Mouse (Mus musculus): Measurements from ENCODE around the gene Acox1. TPM values are rescaled to one million over a fixed set of nuclear protein-coding genes. Genes with fewer than 3 reads are reported as not detected.

The Acox1 gene
- total and polyA plus RNA-seq, 2 experiments from 2014 or later: 46.7 to 64.9 TPM

DNA sequence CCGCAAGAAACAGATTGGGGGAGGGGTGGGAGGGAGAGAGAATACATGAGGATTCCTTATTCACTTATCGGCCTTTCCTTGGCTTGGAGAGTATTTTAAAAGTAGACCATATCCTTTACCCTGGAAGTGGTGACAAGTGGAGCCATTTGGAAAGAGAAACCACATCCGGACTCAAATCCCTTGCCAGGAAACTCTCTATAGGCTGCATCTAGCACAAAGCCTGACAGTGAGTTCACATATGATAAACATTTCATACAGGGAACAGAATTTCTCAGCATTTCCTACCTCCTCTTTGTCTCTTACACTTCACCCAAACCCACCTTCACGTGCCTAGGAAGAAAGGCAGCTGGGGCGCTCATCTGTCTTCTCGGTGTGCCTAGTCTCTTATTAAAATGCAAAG is 31.6 kb downstream of the Acox1 start:
- H3K4me1 ChIP-seq (ENCODE audit: control insufficient read depth, insufficient read depth): peaks cover 8% of the 10 kb centered on the region
- TF ChIP-seq CTCF (IDR thresholded peaks at IDR 0.05; ENCODE audit: low read depth): no peak
- TF ChIP-seq EP300 (IDR thresholded peaks at IDR 0.05; ENCODE audit: low read depth): no peak
- H3K4me3 ChIP-seq (ENCODE audit: low read depth, low read length): peak overlapping the region; percentile 67
- peaks cover 24% of the 10 kb centered on the region for H3K36me3 ChIP-seq (replicated peaks; ENCODE audit: control insufficient read depth, insufficient read depth, low read length)
- peak; percentile 68 for DNase-seq (ENCODE audit: low spot score)
- peak overlapping the region; percentile 91 for H3K27ac ChIP-seq (ENCODE audit: low read depth)
- peak overlapping the region; percentile 76 for H3K4me2 ChIP-seq (ENCODE audit: low read depth, low read length)
- H3K9me3 ChIP-seq (replicated peaks; ENCODE audit: control insufficient read depth, low read length): no peaks in the 10 kb centered on the region
- peak overlapping the region; percentile 67 for H3K9ac ChIP-seq (replicated peaks; ENCODE audit: low read depth, low read length)
- no peak for ATAC-seq (ENCODE audit: insufficient read depth, low read depth)
- WGBS: 2% methylated on average over 6 of the region's 6 CpGs
- no peaks in the 10 kb centered on the region for H3K27me3 ChIP-seq (ENCODE audit: control insufficient read depth, insufficient read depth, low read length)

DNA sequence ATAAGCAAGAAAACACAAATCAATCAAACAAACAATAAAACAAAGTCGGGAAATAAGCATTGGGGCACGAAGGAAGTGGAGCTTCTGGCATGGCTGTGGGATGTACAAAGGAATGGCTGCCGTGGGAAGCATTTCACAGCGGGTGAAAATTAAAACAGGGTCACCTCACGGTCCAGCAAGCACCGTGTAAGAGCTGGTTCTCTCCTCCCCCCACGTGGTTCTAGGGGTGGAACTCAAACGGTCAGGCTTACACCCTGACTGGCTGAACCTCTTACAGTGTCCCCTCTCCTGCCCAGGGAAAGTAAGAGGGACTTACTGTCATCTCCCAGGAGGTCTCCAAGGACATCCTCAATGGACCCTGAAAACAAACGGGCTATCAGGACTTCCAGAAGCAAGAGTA is 35.8 kb downstream of the Acox1 start:
- ATAC-seq (ENCODE audit: insufficient read depth, low read depth) (no peak), DNase-seq (ENCODE audit: low spot score) (no peak)
- no peak overlapping the region for H3K4me3 ChIP-seq (ENCODE audit: low read depth, low read length)
- H3K9ac ChIP-seq (replicated peaks; ENCODE audit: low read depth, low read length): no peak overlapping the region
- no peak overlapping the region for H3K27ac ChIP-seq (ENCODE audit: low read depth)
- no peak overlapping the region for H3K4me2 ChIP-seq (ENCODE audit: low read depth, low read length)
- TF ChIP-seq EP300 (IDR thresholded peaks at IDR 0.05; ENCODE audit: low read depth) (no peak), CTCF (IDR thresholded peaks at IDR 0.05; ENCODE audit: low read depth) (no peak)
- no peaks in the 10 kb centered on the region for H3K27me3 ChIP-seq (ENCODE audit: control insufficient read depth, insufficient read depth, low read length)
- H3K9me3 ChIP-seq (replicated peaks; ENCODE audit: control insufficient read depth, low read length): no peaks in the 10 kb centered on the region
- peaks cover 36% of the 10 kb centered on the region for H3K36me3 ChIP-seq (replicated peaks; ENCODE audit: control insufficient read depth, insufficient read depth, low read length)
- 58% methylated on average over 9 of the region's 9 CpGs for WGBS
- H3K4me1 ChIP-seq (ENCODE audit: control insufficient read depth, insufficient read depth): peaks cover 8% of the 10 kb centered on the region

DNA sequence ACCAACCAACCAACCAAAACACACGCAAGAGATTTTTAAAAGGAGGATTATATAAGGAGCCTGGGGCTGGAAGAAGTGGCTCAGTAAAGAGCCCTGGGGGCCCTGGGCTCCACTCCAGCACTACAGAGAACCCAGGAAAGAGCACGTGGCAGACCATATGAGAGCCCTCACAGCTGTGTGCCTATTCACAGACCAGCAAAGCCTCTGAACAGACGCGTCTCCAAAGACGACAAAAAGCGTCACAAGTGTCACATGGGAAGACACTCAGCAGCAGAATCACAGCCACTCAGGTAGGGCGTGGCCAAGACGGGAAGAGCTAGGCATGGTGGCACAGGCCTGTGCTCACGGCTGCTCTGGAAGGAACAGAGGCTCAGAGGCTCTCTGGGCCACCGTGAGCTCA is 36.7 kb downstream of the Acox1 start:
- ATAC-seq (ENCODE audit: insufficient read depth, low read depth): no peak
- 68% methylated on average over 10 of the region's 10 CpGs for WGBS

DNA sequence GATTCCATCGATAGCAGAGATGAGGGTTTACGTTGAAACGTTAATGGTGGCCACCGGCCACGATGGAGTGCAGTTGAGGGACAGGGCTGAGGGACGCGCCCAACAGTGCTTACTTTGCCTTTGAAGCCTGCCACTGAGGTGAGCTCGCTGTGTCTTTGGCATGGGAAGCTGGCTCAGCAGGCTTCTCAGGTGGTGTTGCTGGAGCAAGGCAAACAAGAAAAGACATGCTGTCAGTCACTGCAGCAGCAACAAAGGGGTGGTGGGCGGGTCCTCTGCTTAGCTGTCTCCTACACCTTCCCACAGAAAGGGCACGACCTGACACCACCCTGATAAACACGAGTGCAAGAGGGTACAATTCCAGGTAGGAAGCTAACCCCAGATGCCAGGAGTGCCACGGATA is 37.5 kb downstream of the Acox1 start:
- no peak for TF ChIP-seq EP300 (IDR thresholded peaks at IDR 0.05; ENCODE audit: low read depth)
- no peak for TF ChIP-seq CTCF (IDR thresholded peaks at IDR 0.05; ENCODE audit: low read depth)
- no peaks in the 10 kb centered on the region for H3K9me3 ChIP-seq (replicated peaks; ENCODE audit: control insufficient read depth, low read length)
- H3K4me3 ChIP-seq (ENCODE audit: low read depth, low read length): no peak overlapping the region
- no peaks in the 10 kb centered on the region for H3K27me3 ChIP-seq (ENCODE audit: control insufficient read depth, insufficient read depth, low read length)
- H3K4me1 ChIP-seq (ENCODE audit: control insufficient read depth, insufficient read depth): no peaks in the 10 kb centered on the region; the same call in 1 of the 2 replicates
- peaks cover 39% of the 10 kb centered on the region for H3K36me3 ChIP-seq (replicated peaks; ENCODE audit: control insufficient read depth, insufficient read depth, low read length)
- H3K27ac ChIP-seq (ENCODE audit: low read depth): no peak overlapping the region
- WGBS: 68% methylated on average over 12 of the region's 12 CpGs
- H3K4me2 ChIP-seq (ENCODE audit: low read depth, low read length): no peak overlapping the region
- ATAC-seq (ENCODE audit: insufficient read depth, low read depth) (no peak), DNase-seq (ENCODE audit: low spot score) (no peak)
- H3K9ac ChIP-seq (replicated peaks; ENCODE audit: low read depth, low read length): no peak overlapping the region

More for the DNA sequence above, 36.7 kb downstream of the Acox1 start:
- H3K36me3 ChIP-seq (replicated peaks; ENCODE audit: control insufficient read depth, insufficient read depth, low read length): peaks cover 39% of the 10 kb centered on the region
- no peak overlapping the region for H3K4me3 ChIP-seq (ENCODE audit: low read depth, low read length)
- no peak overlapping the region for H3K9ac ChIP-seq (replicated peaks; ENCODE audit: low read depth, low read length)
- H3K4me1 ChIP-seq (ENCODE audit: control insufficient read depth, insufficient read depth): peaks cover 8% of the 10 kb centered on the region
- TF ChIP-seq CTCF (IDR thresholded peaks at IDR 0.05; ENCODE audit: low read depth): no peak
- TF ChIP-seq EP300 (IDR thresholded peaks at IDR 0.05; ENCODE audit: low read depth): no peak
- no peaks in the 10 kb centered on the region for H3K9me3 ChIP-seq (replicated peaks; ENCODE audit: control insufficient read depth, low read length)
- DNase-seq (ENCODE audit: low spot score): no peak
- no peak overlapping the region for H3K4me2 ChIP-seq (ENCODE audit: low read depth, low read length)
- no peak overlapping the region for H3K27ac ChIP-seq (ENCODE audit: low read depth)
- no peaks in the 10 kb centered on the region for H3K27me3 ChIP-seq (ENCODE audit: control insufficient read depth, insufficient read depth, low read length)

DNA sequence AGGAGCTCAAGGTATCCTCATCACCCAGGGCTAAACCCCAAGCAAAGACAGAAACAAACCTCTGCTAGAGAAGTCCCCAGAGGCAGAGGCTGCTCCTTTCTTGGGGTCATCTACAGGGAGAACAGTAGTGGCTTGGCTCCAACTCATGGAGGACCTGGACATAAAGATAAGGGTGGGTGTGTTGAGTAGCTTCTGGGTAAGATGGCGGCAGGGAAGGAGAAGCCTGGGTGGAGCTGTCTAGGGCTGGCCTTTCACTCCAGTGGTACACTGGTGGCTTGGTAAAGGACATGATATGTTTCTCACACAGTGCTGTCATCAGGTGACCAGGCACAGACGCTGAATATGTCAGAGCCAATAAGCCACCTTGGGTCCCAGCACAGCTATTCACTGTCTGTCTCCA is 47.9 kb downstream of the Acox1 start:
- no peak overlapping the region for H3K9ac ChIP-seq (replicated peaks; ENCODE audit: low read depth, low read length)
- no peak overlapping the region for H3K27ac ChIP-seq (ENCODE audit: low read depth)
- no peak overlapping the region for H3K4me3 ChIP-seq (ENCODE audit: low read depth, low read length)
- no peaks in the 10 kb centered on the region for H3K27me3 ChIP-seq (ENCODE audit: control insufficient read depth, insufficient read depth, low read length)
- TF ChIP-seq CTCF (IDR thresholded peaks at IDR 0.05; ENCODE audit: low read depth) (no peak), EP300 (IDR thresholded peaks at IDR 0.05; ENCODE audit: low read depth) (no peak)
- 81% methylated on average over 2 of the region's 2 CpGs for WGBS
- H3K4me2 ChIP-seq (ENCODE audit: low read depth, low read length): no peak overlapping the region
- peaks cover 67% of the 10 kb centered on the region for H3K36me3 ChIP-seq (replicated peaks; ENCODE audit: control insufficient read depth, insufficient read depth, low read length)
- H3K9me3 ChIP-seq (replicated peaks; ENCODE audit: control insufficient read depth, low read length): no peaks in the 10 kb centered on the region
- no peaks in the 10 kb centered on the region for H3K4me1 ChIP-seq (ENCODE audit: control insufficient read depth, insufficient read depth)
- ATAC-seq (ENCODE audit: insufficient read depth, low read depth): no peak
- no peak for DNase-seq (ENCODE audit: low spot score)

DNA sequence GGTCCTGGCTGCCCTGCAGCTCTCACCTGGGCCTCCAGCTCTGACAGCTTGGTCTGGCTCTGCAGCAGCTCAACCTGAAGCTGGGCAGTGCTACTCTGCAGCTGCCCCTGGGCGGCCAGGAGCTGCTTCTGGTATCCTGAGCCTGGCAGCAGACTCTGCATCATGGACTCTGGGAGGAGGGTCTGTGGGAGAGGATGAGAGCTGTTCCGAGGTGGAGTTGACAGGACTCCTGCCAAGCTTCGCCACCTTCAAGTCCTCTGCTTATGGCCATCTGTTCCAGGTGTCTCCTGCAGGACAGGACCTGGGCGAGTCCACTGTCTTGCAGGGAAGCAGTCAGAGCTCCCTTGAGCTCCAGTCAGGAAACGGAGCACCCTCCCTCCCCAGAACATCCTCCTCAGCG is 49.5 kb downstream of the Acox1 start:
- no peak overlapping the region for H3K4me3 ChIP-seq (ENCODE audit: low read depth, low read length)
- no peak overlapping the region for H3K27ac ChIP-seq (ENCODE audit: low read depth)
- no peak for TF ChIP-seq EP300 (IDR thresholded peaks at IDR 0.05; ENCODE audit: low read depth)
- TF ChIP-seq CTCF (IDR thresholded peaks at IDR 0.05; ENCODE audit: low read depth): no peak
- peaks cover 82% of the 10 kb centered on the region for H3K36me3 ChIP-seq (replicated peaks; ENCODE audit: control insufficient read depth, insufficient read depth, low read length)
- H3K9me3 ChIP-seq (replicated peaks; ENCODE audit: control insufficient read depth, low read length): no peaks in the 10 kb centered on the region
- WGBS: 74% methylated on average over 6 of the region's 6 CpGs
- H3K27me3 ChIP-seq (ENCODE audit: control insufficient read depth, insufficient read depth, low read length): no peaks in the 10 kb centered on the region
- no peak overlapping the region for H3K4me2 ChIP-seq (ENCODE audit: low read depth, low read length)
- no peak overlapping the region for H3K9ac ChIP-seq (replicated peaks; ENCODE audit: low read depth, low read length)
- no peaks in the 10 kb centered on the region for H3K4me1 ChIP-seq (ENCODE audit: control insufficient read depth, insufficient read depth)
- DNase-seq (ENCODE audit: low spot score) (no peak), ATAC-seq (ENCODE audit: insufficient read depth, low read depth) (no peak)
